Mouse (Mus musculus): ENCODE data around the gene Tacc2. TPM values are rescaled to one million over a fixed set of nuclear protein-coding genes. Genes with fewer than 3 reads are reported as not detected.

Tacc2 gene
- polyA plus RNA-seq, 1 experiment from 2014 or later = 19.8 TPM

DNA sequence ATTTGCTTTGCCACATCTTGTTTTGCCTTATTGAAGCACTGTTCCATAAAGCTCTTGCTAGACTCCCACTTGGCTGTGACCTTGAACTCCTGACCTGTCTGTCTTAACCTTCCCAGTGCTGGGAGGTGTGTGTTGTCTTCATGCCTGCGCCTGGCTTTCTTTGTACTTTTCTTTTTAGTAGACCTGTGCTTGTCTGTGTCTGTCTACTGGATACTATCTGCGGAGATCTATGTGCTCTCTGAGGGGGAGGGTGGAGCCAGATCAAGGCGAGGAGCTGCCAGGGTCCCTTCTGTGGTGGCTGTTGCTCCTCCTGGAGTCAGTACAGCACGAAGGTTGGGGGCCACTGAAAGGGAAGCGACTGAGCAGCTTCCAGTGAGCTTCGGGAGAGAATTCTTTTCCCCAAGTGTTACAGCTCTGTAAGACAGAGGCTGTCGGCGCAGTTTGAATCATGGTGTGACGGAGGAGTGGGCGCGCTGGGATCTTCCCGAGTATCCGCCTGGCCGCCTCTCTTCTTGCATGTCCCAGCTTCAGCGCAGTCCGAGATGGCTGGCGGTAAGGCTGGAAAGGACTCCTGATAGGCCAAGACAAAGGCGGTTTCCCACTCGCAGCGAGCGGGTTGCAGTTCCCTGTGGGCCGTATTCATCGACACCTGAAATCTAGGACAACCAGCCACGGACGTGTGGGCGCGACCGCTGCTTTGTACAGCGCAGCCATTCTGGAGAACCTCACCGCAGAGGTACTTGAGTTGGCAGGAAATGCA lies 189.4 kb downstream of the Tacc2 start:
- no peak overlapping the region for H3K9ac ChIP-seq (replicated peaks; ENCODE audit: low read depth)
- ATAC-seq (no peak), DNase-seq (ENCODE audit: low spot score) (no peak)
- no peaks in the 10 kb centered on the region for H3K27me3 ChIP-seq (replicated peaks; ENCODE audit: insufficient read depth, low read length)
- 71% methylated on average over 30 of the region's 30 CpGs for WGBS
- no peak for TF ChIP-seq CTCF (IDR thresholded peaks at IDR 0.05)
- TF ChIP-seq EP300 (IDR thresholded peaks at IDR 0.05) = no peak
- H3K27ac ChIP-seq (ENCODE audit: low read length) = no peak overlapping the region
- no peaks in the 10 kb centered on the region for H3K4me1 ChIP-seq (ENCODE audit: insufficient read depth, low read depth, low read length)
- no peak overlapping the region for H3K4me3 ChIP-seq (ENCODE audit: low read depth, low read length)
- no peaks in the 10 kb centered on the region for H3K36me3 ChIP-seq (ENCODE audit: insufficient read depth, low read length)
- H3K9me3 ChIP-seq (ENCODE audit: low read length) = no peaks in the 10 kb centered on the region
- H3K4me2 ChIP-seq (replicated peaks; ENCODE audit: low read depth, low read length) = no peak overlapping the region

DNA sequence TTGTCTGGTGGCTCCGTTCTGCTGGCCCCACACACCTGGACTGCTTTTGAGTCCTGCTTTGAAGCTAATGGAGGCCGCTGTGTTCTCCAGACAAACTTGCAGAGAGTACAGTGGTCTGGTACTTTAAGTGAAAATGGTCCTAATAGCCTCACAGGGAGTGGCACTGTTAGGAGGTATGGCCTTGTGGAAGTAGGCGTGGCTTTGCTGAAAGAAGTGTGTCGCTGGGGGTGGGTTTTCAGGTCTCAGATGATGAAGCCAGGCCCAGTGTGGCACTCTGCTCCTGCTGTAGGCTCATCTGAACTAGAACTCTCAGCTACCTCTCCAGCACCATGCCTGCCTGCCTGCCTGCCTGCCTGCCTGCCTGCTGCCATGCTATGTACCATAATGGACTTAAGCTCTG lies 190.9 kb downstream of the Tacc2 start:
- Histone ChIP-seq H3K4me3 (ENCODE audit: low read depth, low read length) (no peak overlapping the region), H3K36me3 (ENCODE audit: insufficient read depth, low read length) (no peaks in the 10 kb centered on the region), H3K9me3 (ENCODE audit: low read length) (no peaks in the 10 kb centered on the region), H3K27me3 (replicated peaks; ENCODE audit: insufficient read depth, low read length) (no peaks in the 10 kb centered on the region), H3K9ac (replicated peaks; ENCODE audit: low read depth) (no peak overlapping the region), H3K4me2 (replicated peaks; ENCODE audit: low read depth, low read length) (no peak overlapping the region), H3K4me1 (ENCODE audit: insufficient read depth, low read depth, low read length) (no peaks in the 10 kb centered on the region), H3K27ac (ENCODE audit: low read length) (no peak overlapping the region)
- no peak for TF ChIP-seq CTCF (IDR thresholded peaks at IDR 0.05)
- no peak for TF ChIP-seq EP300 (IDR thresholded peaks at IDR 0.05)
- ATAC-seq (no peak), DNase-seq (ENCODE audit: low spot score) (no peak)
- 89% methylated on average over 4 of the region's 4 CpGs for WGBS

DNA sequence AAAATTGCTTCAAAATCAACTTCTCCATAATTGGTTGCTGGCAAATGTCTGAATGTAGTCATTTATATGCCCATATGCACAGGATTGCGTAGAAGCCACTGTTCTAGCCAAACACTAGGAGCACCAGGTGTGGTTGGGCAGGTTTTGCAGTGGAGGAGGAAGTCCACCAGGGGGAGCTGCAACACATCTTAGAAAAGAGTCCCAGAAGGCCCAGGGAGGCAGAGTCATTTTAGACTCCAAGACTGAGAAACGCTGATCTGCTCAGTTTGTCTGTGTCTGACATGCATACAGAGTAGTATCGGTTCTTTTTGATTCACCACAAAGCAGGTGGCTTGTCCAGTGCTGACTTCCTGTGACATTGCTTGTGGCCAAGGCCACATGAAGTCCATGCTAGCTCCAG lies 193.5 kb downstream of the Tacc2 start:
- TF ChIP-seq EP300 (IDR thresholded peaks at IDR 0.05) = no peak
- TF ChIP-seq CTCF (IDR thresholded peaks at IDR 0.05) = peak; percentile 90
- peak; percentile 86 for DNase-seq (ENCODE audit: low spot score)
- Histone ChIP-seq H3K36me3 (ENCODE audit: insufficient read depth, low read length) (no peaks in the 10 kb centered on the region), H3K27me3 (replicated peaks; ENCODE audit: insufficient read depth, low read length) (no peaks in the 10 kb centered on the region), H3K27ac (ENCODE audit: low read length) (no peak overlapping the region), H3K9ac (replicated peaks; ENCODE audit: low read depth) (no peak overlapping the region), H3K9me3 (ENCODE audit: low read length) (no peaks in the 10 kb centered on the region), H3K4me2 (replicated peaks; ENCODE audit: low read depth, low read length) (no peak overlapping the region), H3K4me3 (ENCODE audit: low read depth, low read length) (no peak overlapping the region), H3K4me1 (ENCODE audit: insufficient read depth, low read depth, low read length) (no peaks in the 10 kb centered on the region)
- peak; percentile 47; the same call in 1 of the 2 replicates for ATAC-seq
- 15% methylated on average over 3 of the region's 3 CpGs for WGBS

DNA sequence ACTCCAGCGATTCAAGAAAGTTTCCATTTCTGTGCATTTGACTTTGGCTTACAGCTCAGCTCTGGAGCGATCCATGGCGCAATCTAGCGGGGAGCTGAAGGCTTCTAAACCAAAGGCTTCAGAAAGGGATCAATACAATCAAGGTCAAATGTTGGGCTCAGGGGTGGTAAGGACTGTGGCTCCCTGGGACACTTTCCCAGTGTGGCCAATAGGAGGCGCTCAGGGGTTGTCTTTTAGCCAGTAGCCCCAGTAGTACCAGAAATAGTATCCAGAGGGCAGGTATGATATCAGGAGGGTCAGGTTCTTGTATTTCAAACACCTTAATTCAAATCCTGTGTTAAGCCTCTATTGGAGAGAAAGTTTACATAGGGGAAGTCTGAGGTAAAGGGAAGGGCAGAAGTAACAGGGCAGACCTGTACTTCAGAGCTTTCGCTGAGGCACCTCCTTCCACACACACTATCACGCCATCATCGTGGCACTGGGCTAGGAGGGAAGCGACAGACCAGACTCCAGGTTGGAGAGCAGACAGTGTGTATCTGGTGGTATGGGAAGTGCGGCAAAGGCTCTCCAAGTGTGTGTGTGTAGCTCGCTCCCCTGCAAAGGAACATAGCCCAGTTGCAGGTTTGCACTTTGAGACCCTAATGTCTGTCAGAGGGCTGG lies 196.1 kb downstream of the Tacc2 start:
- H3K9ac ChIP-seq (replicated peaks; ENCODE audit: low read depth) = no peak overlapping the region
- DNase-seq (ENCODE audit: low spot score) = peak; percentile 50
- H3K4me1 ChIP-seq (ENCODE audit: insufficient read depth, low read depth, low read length) = no peaks in the 10 kb centered on the region
- ATAC-seq = peak; percentile 57; the same call in 1 of the 2 replicates
- no peaks in the 10 kb centered on the region for H3K27me3 ChIP-seq (replicated peaks; ENCODE audit: insufficient read depth, low read length)
- H3K27ac ChIP-seq (ENCODE audit: low read length) = no peak overlapping the region
- H3K4me3 ChIP-seq (ENCODE audit: low read depth, low read length) = no peak overlapping the region
- no peaks in the 10 kb centered on the region for H3K9me3 ChIP-seq (ENCODE audit: low read length)
- H3K36me3 ChIP-seq (ENCODE audit: insufficient read depth, low read length) = no peaks in the 10 kb centered on the region
- H3K4me2 ChIP-seq (replicated peaks; ENCODE audit: low read depth, low read length) = no peak overlapping the region
- 61% methylated on average over 11 of the region's 11 CpGs for WGBS
- peak; percentile 79 for TF ChIP-seq CTCF (IDR thresholded peaks at IDR 0.05)
- TF ChIP-seq EP300 (IDR thresholded peaks at IDR 0.05) = no peak

DNA sequence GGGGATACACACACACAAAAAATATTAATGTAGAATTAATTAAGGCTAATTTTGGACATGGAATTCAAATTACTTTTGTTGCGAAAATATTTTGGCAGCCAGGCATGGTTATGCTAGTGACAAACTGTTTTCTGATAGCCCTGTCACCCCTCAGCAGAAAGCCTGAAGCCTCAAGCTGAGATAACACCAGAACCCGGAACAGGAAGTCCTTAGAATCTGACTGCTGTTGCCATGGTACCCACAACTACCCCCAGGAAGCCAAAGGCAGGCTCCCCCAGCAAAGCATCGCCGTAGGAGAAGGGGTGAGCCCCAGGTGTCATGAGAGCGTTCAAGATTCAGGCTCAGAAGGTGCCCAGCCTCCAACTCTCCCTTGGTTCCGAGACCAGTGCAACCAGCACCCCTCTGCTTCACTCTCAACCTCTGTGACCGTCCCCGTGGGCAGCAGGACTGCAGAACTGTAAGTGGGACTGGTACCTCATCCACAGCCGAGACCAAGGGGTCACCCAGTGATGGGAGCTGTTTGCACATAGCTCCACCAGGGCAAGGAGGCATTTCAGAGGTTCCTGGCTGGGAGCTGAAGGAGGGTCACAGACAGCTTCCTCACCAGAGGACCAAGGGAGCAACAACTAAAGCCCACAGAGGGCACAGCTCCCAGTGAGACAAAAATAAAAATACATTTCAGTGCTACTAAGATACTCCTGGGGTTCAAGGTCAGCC lies 196.8 kb downstream of the Tacc2 start, which contains the start of gene Btbd16:
Btbd16 (plus strand) TSS at position 156 of the 717 bp plus-strand sequence.
- no peak for ATAC-seq
- WGBS = 50% methylated on average over 9 of the region's 9 CpGs
- TF ChIP-seq CTCF (IDR thresholded peaks at IDR 0.05) = no peak
- TF ChIP-seq EP300 (IDR thresholded peaks at IDR 0.05) = no peak
- no peaks in the 10 kb centered on the region for H3K27me3 ChIP-seq (replicated peaks; ENCODE audit: insufficient read depth, low read length)
- H3K36me3 ChIP-seq (ENCODE audit: insufficient read depth, low read length) = no peaks in the 10 kb centered on the region
- DNase-seq (ENCODE audit: low spot score) = no peak
- H3K4me3 ChIP-seq (ENCODE audit: low read depth, low read length) = no peak within 1 kb of the TSS
- no peak within 1 kb of the TSS for H3K27ac ChIP-seq (ENCODE audit: low read length)
- H3K4me1 ChIP-seq (ENCODE audit: insufficient read depth, low read depth, low read length) = no peaks in the 10 kb centered on the region
- H3K4me2 ChIP-seq (replicated peaks; ENCODE audit: low read depth, low read length) = no peak within 1 kb of the TSS
- no peaks in the 10 kb centered on the region for H3K9me3 ChIP-seq (ENCODE audit: low read length)
- H3K9ac ChIP-seq (replicated peaks; ENCODE audit: low read depth) = no peak within 1 kb of the TSS

DNA sequence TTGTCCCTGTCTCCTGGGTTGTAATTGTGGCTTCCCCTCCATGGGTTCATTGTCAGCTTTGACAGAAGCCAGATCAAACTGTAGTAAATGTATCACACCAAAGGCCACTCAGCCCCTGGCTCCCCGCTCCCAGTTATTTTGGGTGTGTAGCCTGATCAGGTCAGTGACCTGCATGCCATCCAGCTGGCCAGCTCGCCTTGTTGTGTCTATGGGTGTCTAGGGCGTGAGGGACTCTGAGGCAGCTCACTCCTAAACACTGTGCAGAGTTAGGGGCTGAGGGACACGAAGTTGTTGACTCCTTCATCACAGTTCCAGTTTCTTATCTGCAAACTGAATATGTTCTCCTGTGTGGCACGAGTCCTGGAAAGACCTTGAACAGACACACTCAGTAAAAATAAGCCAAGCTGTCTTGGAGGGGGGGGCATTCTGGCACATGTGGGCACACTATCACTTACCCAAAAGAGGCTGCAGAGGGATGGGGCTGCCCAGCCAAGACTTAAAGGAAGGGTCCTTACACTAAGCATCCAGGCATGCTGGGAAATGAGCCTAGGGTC lies 203.7 kb downstream of the Tacc2 start:
- Histone ChIP-seq H3K36me3 (ENCODE audit: insufficient read depth, low read length) (no peaks in the 10 kb centered on the region), H3K27me3 (replicated peaks; ENCODE audit: insufficient read depth, low read length) (no peaks in the 10 kb centered on the region), H3K27ac (ENCODE audit: low read length) (no peak overlapping the region), H3K4me3 (ENCODE audit: low read depth, low read length) (no peak overlapping the region), H3K9ac (replicated peaks; ENCODE audit: low read depth) (no peak overlapping the region), H3K9me3 (ENCODE audit: low read length) (no peaks in the 10 kb centered on the region), H3K4me1 (ENCODE audit: insufficient read depth, low read depth, low read length) (no peaks in the 10 kb centered on the region), H3K4me2 (replicated peaks; ENCODE audit: low read depth, low read length) (no peak overlapping the region)
- DNase-seq (ENCODE audit: low spot score) (no peak), ATAC-seq (no peak)
- WGBS = 52% methylated on average over 5 of the region's 5 CpGs
- no peak for TF ChIP-seq EP300 (IDR thresholded peaks at IDR 0.05)
- TF ChIP-seq CTCF (IDR thresholded peaks at IDR 0.05) = no peak
